Comparison of ENCODE assay signal across 8 mouse cellular contexts in the genomic region with DNA sequence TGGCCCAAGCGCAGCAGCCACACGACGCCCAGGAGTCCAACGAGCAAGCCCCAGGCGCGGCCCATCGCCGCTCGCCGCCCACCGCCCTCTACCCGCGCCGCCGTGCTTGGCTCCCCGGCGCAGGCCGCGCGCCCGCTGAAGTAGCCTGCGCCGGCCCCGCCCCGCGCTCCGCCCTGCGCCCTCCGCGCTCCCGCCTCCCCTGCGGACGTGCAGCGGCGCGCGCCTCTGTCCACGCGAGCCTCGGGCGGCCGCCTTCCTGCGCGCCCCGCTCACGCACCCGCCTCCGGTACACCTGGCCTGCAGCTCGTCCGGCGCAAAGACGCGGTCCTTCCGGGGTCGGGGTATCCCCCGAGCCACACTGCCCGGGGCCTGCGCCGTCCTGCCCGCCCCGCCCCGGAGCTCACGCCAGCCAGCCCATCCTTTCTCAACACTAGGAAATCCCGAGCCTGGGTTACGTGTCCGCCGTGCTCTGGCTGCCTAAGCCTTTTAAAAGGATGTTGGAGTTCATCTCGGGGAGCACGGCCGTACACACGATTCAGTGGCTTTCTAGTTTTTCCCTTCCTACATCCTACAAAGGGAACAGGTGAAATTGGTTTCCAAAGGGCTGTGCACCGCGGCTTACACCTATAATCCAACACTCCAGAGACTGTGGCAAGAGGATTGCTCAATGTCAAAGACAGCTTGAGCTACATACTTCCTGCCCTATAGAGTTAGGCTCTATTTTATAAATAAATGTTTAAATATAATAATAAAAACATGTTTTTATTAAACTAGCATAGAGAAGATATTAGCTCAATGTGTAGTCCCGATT. TPM values are rescaled to one million over a fixed set of nuclear protein-coding genes. Genes with fewer than 3 reads are reported as not detected.
DNase-seq lines count a peak whose midpoint lies in the region; ATAC-seq and TF ChIP-seq lines count a peak whose summit lies in the region.

A gene (minus strand): TSS at position 346 of the 811 bp plus-strand sequence.

- DNase-seq in G1E (ENCODE audit: low spot score), result peak; percentile 81
- peak; percentile 85 to 93 for DNase-seq in cerebellum, adult 18-20 months
- peak; percentile 80 for DNase-seq in heart, postnatal 25 days (ENCODE audit: low spot score)
- DNase-seq in layer of hippocampus, adult 2 months (ENCODE audit: low spot score in 2 of 2), result peak; percentile 72 to 78
- peak; percentile 86 for DNase-seq in lung, adult 2 months
- peak; percentile 87 for DNase-seq in testis, postnatal 10 days (ENCODE audit: low spot score)

- no peaks in the 10 kb centered on the region for H3K9me3 ChIP-seq in G1E (replicated peaks)
- H3K9me3 ChIP-seq in forebrain, embryonic 16.5 days (ENCODE audit: control insufficient read depth, low read length), result no peaks in the 10 kb centered on the region
- no peaks in the 10 kb centered on the region for H3K9me3 ChIP-seq in neural tube, embryonic 15.5 days (replicated peaks)

- intact Hi-C loops in heart, postnatal 25 days (cut with DNase I), result loop anchor here (10.0 kb wide), 1 partner anchor 104 kb away; a partner anchor contains a TSS

- peak within 1 kb of the TSS; percentile 91 for H3K27ac ChIP-seq in forebrain, embryonic 16.5 days (ENCODE audit: low read length)
- H3K27ac ChIP-seq in layer of hippocampus, adult 2 months, result peak within 1 kb of the TSS; percentile 99
- peak within 1 kb of the TSS; percentile 95 for H3K27ac ChIP-seq in neural tube, embryonic 15.5 days (replicated peaks)

- no peaks in the 10 kb centered on the region for H3K27me3 ChIP-seq in G1E (ENCODE audit: insufficient read depth, low read length)
- H3K27me3 ChIP-seq in forebrain, embryonic 16.5 days (replicated peaks; ENCODE audit: control insufficient read depth, insufficient read depth, low read length), result no peaks in the 10 kb centered on the region
- no peaks in the 10 kb centered on the region for H3K27me3 ChIP-seq in neural tube, embryonic 15.5 days (replicated peaks)

- H3K36me3 ChIP-seq in G1E (replicated peaks), result peaks cover 14% of the 10 kb centered on the region
- no peaks in the 10 kb centered on the region for H3K36me3 ChIP-seq in forebrain, embryonic 16.5 days (ENCODE audit: control insufficient read depth, insufficient read depth)
- no peaks in the 10 kb centered on the region for H3K36me3 ChIP-seq in neural tube, embryonic 15.5 days

- TF ChIP-seq POLR2A in lung, adult 2 months (IDR thresholded peaks at IDR 0.05; ENCODE audit: borderline replicate concordance, extremely low read depth, low read depth, low read length), result peak; percentile 56; the same call in 1 of the 2 replicates

- TF ChIP-seq CTCF in G1E (IDR thresholded peaks at IDR 0.05; ENCODE audit: low read depth, low read length), result no peak
- no peak for TF ChIP-seq CTCF in layer of hippocampus, adult 2 months (conservative IDR thresholded peaks at IDR 0.05)
- no peak for TF ChIP-seq CTCF in lung, adult 2 months (IDR thresholded peaks at IDR 0.05; ENCODE audit: insufficient read depth, low read length)

- H3K4me1 ChIP-seq in G1E (ENCODE audit: insufficient read depth, low read depth, low read length), result peaks cover 66% of the 10 kb centered on the region
- peaks cover 22% of the 10 kb centered on the region for H3K4me1 ChIP-seq in forebrain, embryonic 16.5 days (replicated peaks; ENCODE audit: control insufficient read depth, insufficient read depth, low read length)
- peaks cover 12% of the 10 kb centered on the region for H3K4me1 ChIP-seq in lung, adult 2 months (ENCODE audit: control insufficient read depth, insufficient read depth, low read length)
- H3K4me1 ChIP-seq in neural tube, embryonic 15.5 days, result peaks cover 27% of the 10 kb centered on the region

- H3K4me2 ChIP-seq in forebrain, embryonic 16.5 days (ENCODE audit: low read length), result peak within 1 kb of the TSS; percentile 77
- peak within 1 kb of the TSS; percentile 57 for H3K4me2 ChIP-seq in neural tube, embryonic 15.5 days

- H3K9ac ChIP-seq in forebrain, embryonic 16.5 days (replicated peaks; ENCODE audit: low read depth, low read length), result peak within 1 kb of the TSS; percentile 93
- H3K9ac ChIP-seq in neural tube, embryonic 15.5 days (replicated peaks), result peak within 1 kb of the TSS; percentile 90

- 2% methylated on average over 64 of the region's 74 CpGs for WGBS in forebrain, embryonic 16.5 days
- 2% methylated on average over 71 of the region's 74 CpGs for WGBS in lung, adult 2 months
- 2% methylated on average over 62 of the region's 74 CpGs for WGBS in neural tube, embryonic 15.5 days

- peak; percentile 9; the same call in 1 of the 2 replicates for ATAC-seq in G1E (ENCODE audit: extremely low read depth, insufficient number of reproducible peaks, low FRiP score, poor library complexity, severe bottlenecking)
- ATAC-seq in forebrain, embryonic 16.5 days, result peak; percentile 98
- ATAC-seq in neural tube, embryonic 15.5 days (ENCODE audit: low FRiP score), result peak; percentile 97

- H3K4me3 ChIP-seq in G1E (ENCODE audit: low read depth, low read length), result peak within 1 kb of the TSS; percentile 97
- peak within 1 kb of the TSS; percentile 96 for H3K4me3 ChIP-seq in forebrain, embryonic 16.5 days (replicated peaks; ENCODE audit: low read length)
- H3K4me3 ChIP-seq in layer of hippocampus, adult 2 months, result peak within 1 kb of the TSS; percentile 94
- peak within 1 kb of the TSS; percentile 98 for H3K4me3 ChIP-seq in lung, adult 2 months (replicated peaks; ENCODE audit: extremely low read depth, low read depth, low read length)
- peak within 1 kb of the TSS; percentile 87 for H3K4me3 ChIP-seq in neural tube, embryonic 15.5 days (replicated peaks)

RNA-seq across cellular contexts. Expression of the gene that starts here (rescaled TPM):
- total RNA-seq in G1E (2014; fragmentation: Nextera tagmentation) (523 and 551 TPM in 2 replicates), G1E (2017) (603 and 672 TPM in 2 replicates)
- 9.0 and 11.8 TPM in 2 replicates for polyA plus RNA-seq in G1E (2012)
- polyA plus RNA-seq in forebrain, embryonic 16.5 days (2015; fragmentation: Nextera tagmentation; extraction: Ambion mirVana), result 19.3 and 21.1 TPM in 2 replicates
- 10 to 100 TPM; 24.5 to 25.6 TPM for total RNA-seq in heart, postnatal 25 days (2021)
- 10 to 100 TPM; 30.9 to 37.6 TPM for total RNA-seq in layer of hippocampus, adult 2 months (2021)
- polyA plus RNA-seq in lung, adult 2 months (2012; rRNA removed), result 7.1 and 11.0 TPM in 2 replicates
- 19.8 and 20.1 TPM in 2 replicates for polyA plus RNA-seq in neural tube, embryonic 15.5 days (2015; fragmentation: Nextera tagmentation; extraction: Ambion mirVana)

Comparison
In these comparisons a context has a peak if more than half of its experiments do, and no peak if none do; other contexts are left out.
1. Peak in every context shown above with its lines: DNase-seq, ATAC-seq, H3K4me3 ChIP-seq and H3K27ac ChIP-seq.
2. RNA of the gene that starts here (total RNA-seq): 523 to 672 TPM in G1E; 30.9 to 37.6 TPM in layer of hippocampus, adult 2 months and 24.5 to 25.6 TPM in heart, postnatal 25 days; every median in the first group is over 10 times any median in the second.
3. ATAC-seq: peak in every context shown above with its lines; median percentile 98 in forebrain, embryonic 16.5 days; 97 in neural tube, embryonic 15.5 days; 9 in G1E.